Mouse (Mus musculus) hindbrain, embryonic 10.5 days (tissue): ENCODE results near the gene E2f7. TPM values are rescaled to one million over a fixed set of nuclear protein-coding genes. Genes with fewer than 3 reads are reported as not detected.

Experiments used
- DNase-seq: peaks from one replicate; pipeline ENCODE4 v3.0.0-alpha.2; 2017; ENCODE audit warnings: low spot score
- H3K27ac ChIP-seq: fragments of 300-500 bp; sonication (generic); 2 replicates; pipeline ENCODE4 v1.5.1; 2016; ENCODE audit warnings: mild to moderate bottlenecking, moderate library complexity
- H3K27me3 ChIP-seq: fragments of 300-500 bp; sonication (generic); 2 replicates; pipeline ENCODE4 v1.6.1; 2016; ENCODE audit warnings: mild to moderate bottlenecking; ENCODE audit not compliant: poor library complexity, insufficient read depth, severe bottlenecking
- H3K36me3 ChIP-seq: fragments of 300-500 bp; sonication (generic); 2 replicates; pipeline ENCODE4 v1.6.1; 2016; ENCODE audit warnings: mild to moderate bottlenecking, moderate library complexity
- H3K4me1 ChIP-seq: fragments of 300-500 bp; sonication (generic); replicated peaks from 2 replicates; pipeline ENCODE4 v1.6.1; 2016; ENCODE audit warnings: mild to moderate bottlenecking
- H3K4me3 ChIP-seq: fragments of 300-500 bp; sonication (generic); 2 replicates; pipeline ENCODE4 v1.5.1; 2016; ENCODE audit warnings: mild to moderate bottlenecking, moderate library complexity
- H3K9me3 ChIP-seq: fragments of 300-500 bp; sonication (generic); 2 replicates; pipeline ENCODE4 v1.6.1; 2016; ENCODE audit warnings: mild to moderate bottlenecking, moderate library complexity
- WGBS: fragments of 180-500 bp; shearing (Covaris S2); methylation state at CpG from one replicate; pipeline ENCODE4 v1.1.7; 2016; 5-methylcytosine and 5-hydroxymethylcytosine counted together
- polyA plus RNA-seq: library from polyadenylated mRNA; unstranded; fragments of >200 nt; fragmentation: Nextera tagmentation; extraction: Ambion mirVana; gene quantifications from 2 replicates; pipeline ENCODE4 v1.2.1, GENCODE M21; 2016

E2f7 gene
- polyA plus RNA-seq, 1 experiment from 2014 or later: 35.2 TPM

DNA sequence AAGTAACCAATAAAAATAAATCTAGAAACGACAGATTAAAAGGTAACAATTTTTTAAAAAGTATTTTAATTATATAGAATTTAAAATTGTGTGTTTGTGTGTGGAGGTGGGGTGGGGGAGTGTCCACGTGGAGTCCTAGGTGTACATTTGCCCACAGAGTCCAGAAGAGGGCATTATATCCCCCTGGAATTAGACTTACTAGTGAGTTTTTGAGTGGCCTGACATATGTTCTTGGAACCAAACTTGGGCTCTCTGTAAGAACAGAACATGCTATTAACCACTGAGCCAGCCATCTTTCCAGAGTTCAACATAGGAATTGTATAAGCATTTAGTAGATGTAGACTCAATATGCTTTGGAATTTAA lies 66.6 kb downstream of the E2f7 start:
- no peaks in the 10 kb centered on the region for H3K27me3 ChIP-seq
- no peaks in the 10 kb centered on the region for H3K9me3 ChIP-seq
- no peak overlapping the region for H3K27ac ChIP-seq
- DNase-seq: no peak
- 0 out of 2 replicates have a peak, but pooled peaks cover 4% of the 10 kb centered on the region for H3K4me1 ChIP-seq
- WGBS: 66% methylated on average over 2 of the region's 2 CpGs
- no peak overlapping the region for H3K4me3 ChIP-seq
- no peaks in the 10 kb centered on the region for H3K36me3 ChIP-seq

DNA sequence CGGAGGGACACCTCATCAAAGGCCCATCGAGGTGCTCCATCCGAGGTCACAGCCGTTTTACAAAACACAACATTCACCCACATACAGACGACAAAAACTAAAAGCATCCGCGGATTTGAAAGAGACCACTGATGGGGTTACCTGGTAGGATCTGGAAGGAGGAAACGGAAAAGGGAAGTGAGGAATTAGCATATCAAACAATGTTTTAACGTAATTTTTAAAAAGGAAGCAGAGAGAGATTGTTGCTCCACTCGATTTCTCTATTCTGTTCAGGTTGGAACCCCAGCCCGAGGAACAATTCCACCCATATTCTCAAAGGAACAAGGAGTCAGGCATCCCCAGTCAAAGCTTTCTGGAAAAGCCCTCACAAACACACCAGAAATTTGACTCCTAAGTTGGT lies 75.9 kb downstream of the E2f7 start:
- Histone ChIP-seq H3K4me1 (no peaks in the 10 kb centered on the region), H3K27me3 (no peaks in the 10 kb centered on the region), H3K36me3 (no peaks in the 10 kb centered on the region), H3K27ac (no peak overlapping the region), H3K9me3 (no peaks in the 10 kb centered on the region), H3K4me3 (no peak overlapping the region)
- DNase-seq: no peak
- WGBS: 85% methylated on average over 11 of the region's 11 CpGs

DNA sequence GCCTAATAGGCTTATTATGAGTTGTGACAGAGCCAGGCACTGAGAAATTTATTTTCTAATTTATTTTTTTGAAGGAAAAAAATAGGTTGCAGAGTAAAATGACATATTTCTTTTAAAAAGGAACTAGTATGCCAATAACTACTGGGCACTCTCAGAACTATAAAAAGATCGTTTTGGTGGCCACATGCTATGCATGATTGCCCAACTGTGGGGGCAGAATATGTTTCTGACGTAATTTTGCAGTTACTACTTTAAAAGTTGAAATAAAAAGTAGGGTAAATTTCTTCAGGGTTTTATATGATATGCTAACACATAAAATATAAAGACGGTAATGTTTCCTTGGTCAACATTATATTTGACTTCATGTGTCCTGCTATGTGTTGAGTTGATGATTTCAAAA lies 76.5 kb downstream of the E2f7 start:
- Histone ChIP-seq H3K4me1 (no peaks in the 10 kb centered on the region), H3K4me3 (no peak overlapping the region), H3K27ac (no peak overlapping the region), H3K36me3 (no peaks in the 10 kb centered on the region), H3K27me3 (no peaks in the 10 kb centered on the region), H3K9me3 (no peaks in the 10 kb centered on the region)
- DNase-seq: no peak
- WGBS: 89% methylated on average over 3 of the region's 3 CpGs

DNA sequence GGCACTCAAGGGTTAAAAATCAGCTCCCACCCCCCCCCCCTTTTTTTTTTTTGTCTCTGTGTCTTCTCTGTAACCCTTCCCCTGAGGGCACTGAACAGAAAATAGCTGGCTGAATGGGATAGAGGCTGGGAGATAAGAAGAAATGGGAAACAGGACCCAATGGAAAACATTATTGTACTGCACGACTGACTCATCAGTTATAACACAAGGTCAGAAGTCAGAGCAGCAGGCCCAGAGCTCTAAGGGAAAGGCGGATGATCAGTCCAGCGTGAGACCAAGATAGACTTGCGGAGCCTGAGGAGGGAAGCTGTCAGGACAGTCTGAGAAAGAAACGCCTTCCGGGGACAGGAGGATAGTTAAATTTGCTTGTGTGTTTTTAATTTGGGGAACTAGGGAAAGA lies 87.1 kb downstream of the E2f7 start:
- Histone ChIP-seq H3K36me3 (no peaks in the 10 kb centered on the region), H3K9me3 (no peaks in the 10 kb centered on the region), H3K27ac (no peak overlapping the region), H3K4me3 (no peak overlapping the region), H3K27me3 (no peaks in the 10 kb centered on the region), H3K4me1 (peaks cover 7% of the 10 kb centered on the region; the same call in 1 of the 2 replicates)
- peak; percentile 5 for DNase-seq
- WGBS: 23% methylated on average over 6 of the region's 6 CpGs

DNA sequence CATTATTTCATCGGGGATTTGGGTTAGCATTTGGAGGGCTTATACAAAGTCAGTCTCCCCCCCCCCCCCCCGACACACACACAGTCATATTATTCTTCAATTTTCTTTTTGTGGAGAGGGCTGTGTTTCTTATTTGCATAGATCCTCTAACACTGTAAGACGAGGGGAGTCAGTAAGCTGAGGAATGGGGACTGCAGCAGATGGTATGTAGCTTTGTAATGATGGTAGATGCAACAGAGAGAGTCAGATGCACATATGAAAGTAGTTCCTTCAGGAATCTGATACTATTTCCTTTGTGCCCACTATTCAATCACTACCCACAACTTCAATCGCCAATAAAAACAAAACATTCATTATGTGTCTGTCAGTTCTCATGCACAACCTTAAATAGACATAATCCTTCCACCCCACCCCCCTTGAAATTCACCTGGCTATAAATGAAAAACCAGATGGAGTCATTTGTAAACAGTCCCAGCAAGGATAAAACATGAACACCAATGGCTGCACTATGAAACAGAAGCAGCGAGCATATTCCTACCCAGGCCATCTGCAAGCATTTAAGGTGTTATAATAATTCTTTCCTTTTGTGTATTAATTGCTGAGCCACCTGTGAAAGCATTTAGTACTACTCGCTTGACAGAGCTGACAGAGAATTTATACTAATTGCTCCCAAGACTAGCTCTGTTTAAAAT lies 90.0 kb downstream of the E2f7 start:
- H3K4me3 ChIP-seq: no peak overlapping the region
- H3K27me3 ChIP-seq: no peaks in the 10 kb centered on the region
- H3K27ac ChIP-seq: no peak overlapping the region
- no peak for DNase-seq
- peaks cover 7% of the 10 kb centered on the region; the same call in 1 of the 2 replicates for H3K4me1 ChIP-seq
- H3K36me3 ChIP-seq: no peaks in the 10 kb centered on the region
- no peaks in the 10 kb centered on the region for H3K9me3 ChIP-seq
- WGBS: 74% methylated on average over 6 of the region's 6 CpGs

Other genes with a start within 250 kb of the E2f7 start
- gene Csrp2, start 174.3 kb downstream of the E2f7 start, polyA plus RNA-seq: 185 and 198 TPM in 2 replicates